Mouse (Mus musculus) cortical plate, adult 2 months (tissue): Measurements from ENCODE around the gene Znrf2.

ENCODE experiments used
- CTCF ChIP-seq: fragments of 200-500 bp; IDR thresholded peaks from 2 replicates; pipeline ENCODE4 v1.5.1; 2011; ENCODE audit warnings: mild to moderate bottlenecking, control low read depth, low read length; ENCODE audit not compliant: insufficient read depth; ENCODE audit errors: extremely low read depth
- POLR2A ChIP-seq: fragments of 200-500 bp; IDR thresholded peaks from 2 replicates; pipeline ENCODE4 v1.6.1; 2011; ENCODE audit warnings: mild to moderate bottlenecking, low read length, control low read depth; ENCODE audit not compliant: insufficient read depth; ENCODE audit errors: extremely low read depth

GRCm38 (mm10) chr6:54767746-54768145, 49.0 kb upstream of the Znrf2 start:
- TF ChIP-seq CTCF (no peak), POLR2A (no peak)
